Mouse (Mus musculus) v-Abl transformed pro-B cells (cell line): ENCODE measurements around the gene Gm21973.

Experiments used
- in situ Hi-C, 2 experiments: fragments of 400-800 bp; cut with MboI; formaldehyde crosslinking; loops; one replicate each; pipeline ENCODE4 v1.15.1; 2025; ENCODE audit not compliant: unreplicated experiment in 2 of 2

The Gm21973 gene

DNA sequence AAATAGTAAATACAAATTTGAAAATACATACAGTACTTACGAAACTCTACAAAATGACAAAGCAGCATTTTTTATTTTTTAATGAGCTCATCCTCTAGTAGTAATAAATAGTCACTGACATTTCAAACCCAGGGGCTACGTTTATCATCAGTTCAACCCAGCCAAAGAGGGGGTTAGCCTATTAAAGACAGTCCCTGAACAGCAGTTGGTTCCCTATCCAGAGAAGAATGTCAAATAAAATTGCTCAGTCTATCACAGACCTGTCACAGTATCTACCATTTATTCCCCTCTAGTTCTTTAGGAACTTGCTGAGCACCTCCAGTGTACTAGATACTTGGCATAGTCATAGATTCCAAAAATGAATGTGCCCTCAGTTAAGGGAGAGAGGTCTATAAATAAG, 62.1 kb downstream of the Gm21973 start:
- in situ Hi-C loops, result no loop called here

GRCm38 (mm10) chr15:10399795-10400194, 74.6 kb downstream of the Gm21973 start:
- in situ Hi-C loops, result no loop called here

GRCm38 (mm10) chr15:10400415-10400814, 75.2 kb downstream of the Gm21973 start:
- in situ Hi-C loops, result no loop called here

DNA sequence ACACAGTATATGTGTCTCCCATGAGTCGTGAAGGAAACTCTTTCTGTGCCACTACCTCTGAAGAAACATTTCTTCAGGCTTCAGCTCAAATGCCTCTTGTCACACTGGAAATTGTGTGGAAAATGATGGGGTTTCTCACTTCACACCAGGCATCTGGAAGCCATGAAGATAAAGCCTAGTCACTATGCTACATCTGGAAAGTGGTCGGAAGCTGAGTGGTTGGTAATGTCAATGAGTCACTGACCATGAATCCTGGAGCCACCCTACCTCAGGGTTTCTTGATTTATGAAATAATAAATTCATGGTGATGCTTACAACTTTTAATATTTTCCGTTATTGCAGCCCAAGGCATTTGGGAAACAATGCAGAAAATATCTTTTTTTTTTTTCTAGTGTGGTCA, 84.7 kb downstream of the Gm21973 start:
- in situ Hi-C loops, result no loop called here

DNA sequence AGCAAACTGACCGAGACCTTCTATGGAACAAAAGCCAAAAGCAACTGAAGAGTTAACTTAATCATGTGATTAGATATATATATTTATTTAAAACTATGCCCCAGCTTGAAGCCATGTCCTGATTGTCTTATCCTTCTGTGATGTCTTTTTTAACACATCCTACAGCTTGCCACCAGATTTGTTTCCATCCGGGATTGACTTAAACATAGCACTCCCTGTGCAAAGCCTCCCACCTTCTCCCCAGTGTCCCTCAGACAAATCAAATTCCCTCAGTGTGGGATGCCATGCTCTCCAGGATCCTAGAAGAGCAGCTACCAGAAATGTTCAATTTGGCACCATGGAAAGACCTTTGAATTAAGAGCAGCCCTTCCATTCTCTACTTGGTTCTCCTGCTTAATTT, 85.7 kb downstream of the Gm21973 start:
- in situ Hi-C loops, result no loop called here

- in situ Hi-C loops, result no loop called here
Observed at GRCm38 (mm10) chr15:10413656-10414055, 88.5 kb downstream of the Gm21973 start.

GRCm38 (mm10) chr15:10421138-10421784, 96.1 kb downstream of the Gm21973 start:
- in situ Hi-C loops, result no loop called here

DNA sequence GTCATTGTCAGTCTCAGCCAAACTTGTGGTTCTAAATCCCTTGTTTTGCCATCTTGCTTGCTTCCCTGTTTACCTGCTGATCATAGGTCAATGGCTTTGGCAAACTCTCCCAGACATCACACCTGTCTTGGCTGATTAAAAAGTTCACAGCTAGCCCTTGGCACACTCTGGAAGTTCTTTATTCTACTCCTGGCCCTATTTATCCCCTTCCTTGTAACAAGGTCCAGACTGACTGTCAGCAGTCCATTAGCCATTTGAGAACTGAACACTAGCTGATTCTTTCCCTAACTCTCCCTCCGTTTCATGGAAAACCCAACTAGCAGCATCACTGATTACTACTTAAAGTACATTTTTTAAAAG, 96.6 kb downstream of the Gm21973 start:
- in situ Hi-C loops, result no loop called here
